In the genomic region with DNA sequence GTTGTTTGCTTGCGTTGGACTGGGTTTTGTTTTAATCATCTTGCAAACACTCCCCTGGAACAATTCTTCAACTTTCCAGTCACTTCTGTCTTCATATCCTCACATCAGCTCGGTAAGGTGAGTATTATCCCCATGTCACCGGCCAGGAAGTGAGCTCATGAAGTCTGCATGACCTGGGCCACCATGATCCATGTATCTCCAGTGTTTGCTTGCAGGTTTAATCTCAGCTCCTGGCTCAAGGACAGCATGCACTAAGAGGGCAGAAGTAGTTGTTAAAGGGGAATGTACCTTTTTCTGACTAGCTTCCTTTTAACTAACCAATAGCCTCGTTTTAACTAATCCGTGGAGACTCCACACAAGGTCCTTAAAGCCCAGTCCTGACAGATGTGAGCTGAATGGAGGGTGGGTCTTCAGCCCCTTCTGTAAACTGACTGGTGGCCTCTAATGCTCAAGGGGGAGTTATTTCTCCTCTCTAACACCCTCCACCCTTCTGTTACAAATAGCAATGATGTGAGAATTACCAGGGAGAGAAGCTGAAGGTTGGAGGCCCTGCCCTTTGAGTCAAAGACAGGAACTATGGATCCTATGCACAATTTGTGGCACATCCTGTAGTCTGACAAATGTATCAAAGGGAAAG, we compare ENCODE assay signal across 8 mouse cellular contexts. TPM values are rescaled to one million over a fixed set of nuclear protein-coding genes. Genes with fewer than 3 reads are reported as not detected.
A peak's percentile ranks its signal among the peaks of the same experiment; 100 is the strongest.
DNase-seq lines count a peak whose midpoint lies in the region; ATAC-seq and TF ChIP-seq lines count a peak whose summit lies in the region.

No protein-coding gene starts in this region.

- no peak for ATAC-seq in kidney, embryonic 14.5 days (ENCODE audit: low FRiP score, low TSS enrichment)
- ATAC-seq in activated CD4-positive, CD25-positive, alpha-beta regulatory T cell, adult 4 months: peak; percentile 6
- ATAC-seq in heart, embryonic 14.5 days (ENCODE audit: insufficient number of reproducible peaks, insufficient read depth, low FRiP score, low read depth): no peak
- no peak for ATAC-seq in liver, postnatal 0 days

- TF ChIP-seq EP300 in liver, postnatal 0 days (IDR thresholded peaks at IDR 0.05; ENCODE audit: low read depth): no peak

- H3K27me3 ChIP-seq in kidney, embryonic 14.5 days (ENCODE audit: control insufficient read depth, insufficient read depth, low read length): no peaks in the 10 kb centered on the region
- no peaks in the 10 kb centered on the region for H3K27me3 ChIP-seq in heart, embryonic 14.5 days (ENCODE audit: control insufficient read depth, insufficient read depth, low read length)
- H3K27me3 ChIP-seq in liver, postnatal 0 days (ENCODE audit: insufficient read depth, low read length): no peaks in the 10 kb centered on the region

- H3K36me3 ChIP-seq in kidney, embryonic 14.5 days (ENCODE audit: control insufficient read depth, insufficient read depth, low read length): no peaks in the 10 kb centered on the region
- no peaks in the 10 kb centered on the region for H3K36me3 ChIP-seq in heart, embryonic 14.5 days (ENCODE audit: control insufficient read depth, insufficient read depth, low read length)
- H3K36me3 ChIP-seq in liver, postnatal 0 days (replicated peaks; ENCODE audit: insufficient read depth, low read length): no peaks in the 10 kb centered on the region

- peak overlapping the region; percentile 77 for H3K4me3 ChIP-seq in kidney, embryonic 14.5 days (ENCODE audit: low read length)
- peak overlapping the region in 1 of 2 experiments; percentile 73; a peak in 3 of 4 replicates for H3K4me3 ChIP-seq in heart, embryonic 14.5 days (ENCODE audit: control insufficient read depth in 1 of 2, insufficient read depth in 1 of 2, low read depth in 1 of 2, low read length in 2 of 2)
- peak overlapping the region; percentile 91 for H3K4me3 ChIP-seq in liver, postnatal 0 days (ENCODE audit: low read depth, low read length)

- H3K27ac ChIP-seq in kidney, embryonic 14.5 days (ENCODE audit: low read depth, low read length): peak overlapping the region; percentile 34; the same call in 1 of the 2 replicates
- H3K27ac ChIP-seq in heart, embryonic 14.5 days (replicated peaks in 1 of 2; ENCODE audit: control insufficient read depth in 1 of 2, insufficient read depth in 1 of 2, low read depth in 2 of 2, low read length in 2 of 2): peak overlapping the region; percentile 6 to 69; a peak in 2 of 4 replicates
- H3K27ac ChIP-seq in liver, postnatal 0 days (ENCODE audit: low read depth): peak overlapping the region; percentile 75

- TF ChIP-seq CTCF in liver, postnatal 0 days (IDR thresholded peaks at IDR 0.05; ENCODE audit: low read depth): no peak

- H3K9ac ChIP-seq in kidney, embryonic 14.5 days (ENCODE audit: low read depth, low read length): no peak overlapping the region
- peak overlapping the region; percentile 72; the same call in 1 of the 2 replicates for H3K9ac ChIP-seq in heart, embryonic 14.5 days (ENCODE audit: low read length)
- peak overlapping the region; percentile 63 for H3K9ac ChIP-seq in liver, postnatal 0 days (replicated peaks)

- H3K9me3 ChIP-seq in kidney, embryonic 14.5 days (ENCODE audit: control insufficient read depth, low read length): no peaks in the 10 kb centered on the region
- no peaks in the 10 kb centered on the region for H3K9me3 ChIP-seq in heart, embryonic 14.5 days (ENCODE audit: control insufficient read depth, low read length)
- no peaks in the 10 kb centered on the region for H3K9me3 ChIP-seq in liver, postnatal 0 days (ENCODE audit: low read length)

- WGBS in kidney, embryonic 14.5 days: 14% methylated on average over 5 of the region's 5 CpGs
- 29% methylated on average over 5 of the region's 5 CpGs for WGBS in heart, embryonic 14.5 days
- 24% methylated on average over 5 of the region's 5 CpGs for WGBS in liver, postnatal 0 days (ENCODE audit: insufficient replicate concordance)

- DNase-seq in kidney, postnatal 10 days: no peak
- no peak for DNase-seq in liver, postnatal 0 days
- DNase-seq in urinary bladder, postnatal 25 days (ENCODE audit: low spot score): no peak
- no peak for DNase-seq in spleen, adult 12 weeks (ENCODE audit: low spot score)
- no peak for DNase-seq in spleen, postnatal 10 days (ENCODE audit: low spot score in 2 of 2)

- peak overlapping the region; percentile 84 for H3K4me2 ChIP-seq in kidney, embryonic 14.5 days (replicated peaks; ENCODE audit: low read depth, low read length)
- H3K4me2 ChIP-seq in heart, embryonic 14.5 days (ENCODE audit: low read length): peak overlapping the region; percentile 76
- H3K4me2 ChIP-seq in liver, postnatal 0 days (ENCODE audit: low read depth, low read length): peak overlapping the region; percentile 85

- peaks cover 22% of the 10 kb centered on the region for H3K4me1 ChIP-seq in kidney, embryonic 14.5 days (ENCODE audit: control insufficient read depth, insufficient read depth, low read length)
- H3K4me1 ChIP-seq in heart, embryonic 14.5 days (ENCODE audit: control insufficient read depth in 2 of 2, insufficient read depth in 2 of 2, low read length in 2 of 2): peaks cover 0 to 20% of the 10 kb centered on the region in 2 experiments; a peak in 2 of 4 replicates
- H3K4me1 ChIP-seq in liver, postnatal 0 days (ENCODE audit: insufficient read depth): peaks cover 35% of the 10 kb centered on the region

RNA-seq across cellular contexts. Expression of a gene that starts 0.9 kb away (rescaled TPM):
- polyA plus RNA-seq in kidney, embryonic 14.5 days (2014; fragmentation: Nextera tagmentation; extraction: Ambion mirVana): 13.2 and 13.7 TPM in 2 replicates
- polyA plus RNA-seq in activated CD4-positive, CD25-positive, alpha-beta regulatory T cell, adult 4 months (2017; shearing (Covaris generic)): 1 to 10 TPM; 4.0 to 7.6 TPM
- polyA plus RNA-seq in heart, embryonic 14.5 days (2014; fragmentation: Nextera tagmentation; extraction: Ambion mirVana): 5.0 and 5.4 TPM in 2 replicates
- polyA plus RNA-seq in liver, postnatal 0 days (2015; fragmentation: Nextera tagmentation; extraction: Ambion mirVana): 10.4 and 10.6 TPM in 2 replicates
